Mouse (Mus musculus): Measurements from ENCODE around the gene Atr. TPM values are rescaled to one million over a fixed set of nuclear protein-coding genes. Genes with fewer than 3 reads are reported as not detected.

The Atr gene
- total and polyA plus RNA-seq, 3 experiments: 2.0 to 7.5 (median 7.2) TPM

DNA sequence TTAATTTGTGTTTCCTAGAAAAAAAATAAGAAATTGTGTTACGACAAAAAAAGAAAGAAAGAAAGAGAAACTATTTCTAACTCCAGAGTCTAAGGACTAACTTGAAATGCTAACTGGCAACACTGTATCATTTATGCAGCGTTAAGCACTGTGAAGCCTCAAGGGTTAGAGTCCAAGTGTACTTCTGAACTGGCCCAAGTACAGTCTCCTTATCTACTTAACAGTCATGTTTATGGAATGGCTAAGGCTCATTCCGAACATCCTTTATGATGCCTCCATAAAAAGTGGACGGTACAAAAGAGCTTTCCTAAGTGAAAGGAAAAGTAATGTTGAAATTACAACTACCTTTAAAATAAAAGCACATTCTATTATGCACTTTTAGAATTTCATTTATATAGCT, 41.7 kb upstream of the Atr start:
- Histone ChIP-seq H3K9ac (ENCODE audit: low read depth, low read length) (no peak overlapping the region), H3K27me3 (ENCODE audit: control insufficient read depth, insufficient read depth, low read length) (no peaks in the 10 kb centered on the region), H3K27ac (no peak overlapping the region), H3K36me3 (ENCODE audit: control insufficient read depth, insufficient read depth, low read length) (no peaks in the 10 kb centered on the region), H3K4me3 (no peak overlapping the region), H3K4me1 (ENCODE audit: control insufficient read depth, insufficient read depth, low read length) (no peaks in the 10 kb centered on the region), H3K79me2 (replicated peaks; ENCODE audit: control insufficient read depth, insufficient read depth, low read length) (no peaks in the 10 kb centered on the region)
- intact Hi-C loops (cut with DNase I): no loop called here
- no peak for TF ChIP-seq POLR2A (IDR thresholded peaks at IDR 0.05; ENCODE audit: insufficient read depth, low read depth, low read length)
- TF ChIP-seq EP300 (IDR thresholded peaks at IDR 0.05; ENCODE audit: insufficient read depth, low read depth, low read length): no peak
- no peak for DNase-seq
- WGBS: 53% methylated on average over 4 of the region's 4 CpGs

DNA sequence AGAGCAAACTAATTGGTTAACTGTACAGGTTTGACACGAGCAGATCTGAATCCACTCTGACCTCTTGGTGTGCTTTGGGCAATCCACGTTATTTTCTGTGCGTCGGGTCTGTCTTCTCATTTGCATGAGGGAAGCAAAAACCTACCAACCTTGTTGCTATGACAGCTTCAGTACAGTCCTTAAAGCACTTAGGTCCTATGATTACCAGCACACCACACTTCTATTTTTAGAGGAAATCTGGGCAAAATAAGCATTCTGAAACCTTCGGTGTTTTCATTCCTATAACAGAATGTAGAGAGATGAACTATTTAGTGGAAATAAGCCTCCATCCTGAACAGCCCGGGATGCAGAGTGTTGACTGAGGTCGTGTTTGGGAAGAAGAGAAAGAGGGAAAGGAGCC, 34.9 kb upstream of the Atr start:
- Histone ChIP-seq H3K4me3 (no peak overlapping the region), H3K4me1 (ENCODE audit: control insufficient read depth, insufficient read depth, low read length) (no peaks in the 10 kb centered on the region), H3K9ac (ENCODE audit: low read depth, low read length) (no peak overlapping the region), H3K27me3 (ENCODE audit: control insufficient read depth, insufficient read depth, low read length) (no peaks in the 10 kb centered on the region), H3K36me3 (ENCODE audit: control insufficient read depth, insufficient read depth, low read length) (no peaks in the 10 kb centered on the region), H3K79me2 (replicated peaks; ENCODE audit: control insufficient read depth, insufficient read depth, low read length) (no peaks in the 10 kb centered on the region), H3K27ac (no peak overlapping the region)
- intact Hi-C loops (cut with DNase I): no loop called here
- TF ChIP-seq POLR2A (IDR thresholded peaks at IDR 0.05; ENCODE audit: insufficient read depth, low read depth, low read length) (no peak), CTCF (IDR thresholded peaks at IDR 0.05) (no peak)
- DNase-seq: no peak
- 67% methylated on average over 7 of the region's 7 CpGs for WGBS

- Histone ChIP-seq H3K27me3 (ENCODE audit: control insufficient read depth, insufficient read depth, low read length) (no peaks in the 10 kb centered on the region), H3K79me2 (replicated peaks; ENCODE audit: control insufficient read depth, insufficient read depth, low read length) (no peaks in the 10 kb centered on the region), H3K4me1 (ENCODE audit: control insufficient read depth, insufficient read depth, low read length) (no peaks in the 10 kb centered on the region), H3K9ac (ENCODE audit: low read depth, low read length) (no peak overlapping the region), H3K27ac (no peak overlapping the region), H3K4me3 (no peak overlapping the region), H3K36me3 (ENCODE audit: control insufficient read depth, insufficient read depth, low read length) (no peaks in the 10 kb centered on the region)
- no peak for DNase-seq
- TF ChIP-seq EP300 (IDR thresholded peaks at IDR 0.05; ENCODE audit: insufficient read depth, low read depth, low read length) (no peak), CTCF (IDR thresholded peaks at IDR 0.05) (no peak), POLR2A (IDR thresholded peaks at IDR 0.05; ENCODE audit: insufficient read depth, low read depth, low read length) (no peak)
- WGBS: 93% methylated on average over 5 of the region's 5 CpGs
- intact Hi-C loops (cut with DNase I): no loop called here
These were observed 29.8 kb upstream of the Atr start for GRCm38 (mm10) chr9:95827565-95827964.

- H3K9ac ChIP-seq (ENCODE audit: low read depth, low read length): no peak overlapping the region
- no peaks in the 10 kb centered on the region for H3K4me1 ChIP-seq (ENCODE audit: control insufficient read depth, insufficient read depth, low read length)
- H3K36me3 ChIP-seq (ENCODE audit: control insufficient read depth, insufficient read depth, low read length): no peaks in the 10 kb centered on the region
- no peaks in the 10 kb centered on the region for H3K27me3 ChIP-seq (ENCODE audit: control insufficient read depth, insufficient read depth, low read length)
- intact Hi-C loops (cut with DNase I): no loop called here
- no peak overlapping the region for H3K4me3 ChIP-seq
- no peak overlapping the region for H3K27ac ChIP-seq
- WGBS: 84% methylated on average over 3 of the region's 3 CpGs
- no peak for DNase-seq
- no peaks in the 10 kb centered on the region for H3K79me2 ChIP-seq (replicated peaks; ENCODE audit: control insufficient read depth, insufficient read depth, low read length)
- no peak for TF ChIP-seq CTCF (IDR thresholded peaks at IDR 0.05)
- no peak for TF ChIP-seq POLR2A (IDR thresholded peaks at IDR 0.05; ENCODE audit: insufficient read depth, low read depth, low read length)
- no peak for TF ChIP-seq EP300 (IDR thresholded peaks at IDR 0.05; ENCODE audit: insufficient read depth, low read depth, low read length)
These were observed 24.6 kb upstream of the Atr start for GRCm38 (mm10) chr9:95832758-95833157.

DNA sequence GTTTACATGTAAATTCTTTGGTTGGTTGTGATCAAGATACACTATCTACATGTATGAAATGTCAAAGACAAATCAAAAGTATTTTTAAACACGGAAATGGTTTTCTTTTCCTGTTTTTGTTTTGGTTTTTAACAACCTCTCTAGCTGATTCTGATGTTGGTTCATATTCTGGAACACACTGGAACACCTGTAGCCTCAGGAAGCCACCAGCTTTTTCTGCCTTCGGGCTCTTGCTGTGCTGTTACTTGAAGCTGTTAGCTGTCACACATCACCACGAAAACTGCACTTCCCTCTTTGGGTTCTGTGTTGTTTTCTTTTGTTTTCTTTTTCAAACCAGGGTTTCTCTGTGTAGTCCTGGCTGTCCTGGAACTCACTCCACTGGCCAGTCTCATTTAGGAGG, 22.6 kb upstream of the Atr start:
- no peak for DNase-seq
- H3K9ac ChIP-seq (ENCODE audit: low read depth, low read length): no peak overlapping the region
- intact Hi-C loops (cut with DNase I): no loop called here
- no peaks in the 10 kb centered on the region for H3K36me3 ChIP-seq (ENCODE audit: control insufficient read depth, insufficient read depth, low read length)
- H3K4me3 ChIP-seq: no peak overlapping the region
- no peak overlapping the region for H3K27ac ChIP-seq
- no peaks in the 10 kb centered on the region for H3K27me3 ChIP-seq (ENCODE audit: control insufficient read depth, insufficient read depth, low read length)
- no peaks in the 10 kb centered on the region for H3K79me2 ChIP-seq (replicated peaks; ENCODE audit: control insufficient read depth, insufficient read depth, low read length)
- TF ChIP-seq CTCF (IDR thresholded peaks at IDR 0.05) (no peak), EP300 (IDR thresholded peaks at IDR 0.05; ENCODE audit: insufficient read depth, low read depth, low read length) (no peak), POLR2A (IDR thresholded peaks at IDR 0.05; ENCODE audit: insufficient read depth, low read depth, low read length) (no peak)
- 38% methylated on average over 3 of the region's 3 CpGs for WGBS
- H3K4me1 ChIP-seq (ENCODE audit: control insufficient read depth, insufficient read depth, low read length): no peaks in the 10 kb centered on the region

DNA sequence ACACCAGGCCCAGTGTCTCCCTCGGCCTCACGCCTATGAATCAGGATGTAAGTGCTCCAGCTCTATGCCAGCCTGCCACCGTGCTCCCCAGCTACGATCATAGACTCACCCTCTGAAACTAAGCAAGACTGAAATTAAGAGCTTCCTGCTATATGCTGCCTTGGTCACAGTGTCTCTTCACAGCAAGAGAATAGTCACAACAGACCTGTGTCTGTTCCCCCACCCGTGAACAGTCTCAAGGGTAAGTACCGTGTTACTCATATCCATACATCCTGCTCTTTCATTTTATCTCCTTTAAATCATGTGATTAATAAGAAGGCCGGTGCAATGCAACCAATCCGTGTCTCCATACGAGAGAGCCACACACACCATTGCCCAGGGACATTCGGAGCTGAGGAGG, 21.7 kb upstream of the Atr start:
- H3K27me3 ChIP-seq (ENCODE audit: control insufficient read depth, insufficient read depth, low read length): no peaks in the 10 kb centered on the region
- no peak overlapping the region for H3K9ac ChIP-seq (ENCODE audit: low read depth, low read length)
- 90% methylated on average over 10 of the region's 10 CpGs for WGBS
- no peak for DNase-seq
- no peak overlapping the region for H3K27ac ChIP-seq
- H3K79me2 ChIP-seq (replicated peaks; ENCODE audit: control insufficient read depth, insufficient read depth, low read length): no peaks in the 10 kb centered on the region
- H3K4me1 ChIP-seq (ENCODE audit: control insufficient read depth, insufficient read depth, low read length): no peaks in the 10 kb centered on the region
- intact Hi-C loops (cut with DNase I): no loop called here
- no peak overlapping the region for H3K4me3 ChIP-seq
- H3K36me3 ChIP-seq (ENCODE audit: control insufficient read depth, insufficient read depth, low read length): no peaks in the 10 kb centered on the region
- no peak for TF ChIP-seq CTCF (IDR thresholded peaks at IDR 0.05)

DNA sequence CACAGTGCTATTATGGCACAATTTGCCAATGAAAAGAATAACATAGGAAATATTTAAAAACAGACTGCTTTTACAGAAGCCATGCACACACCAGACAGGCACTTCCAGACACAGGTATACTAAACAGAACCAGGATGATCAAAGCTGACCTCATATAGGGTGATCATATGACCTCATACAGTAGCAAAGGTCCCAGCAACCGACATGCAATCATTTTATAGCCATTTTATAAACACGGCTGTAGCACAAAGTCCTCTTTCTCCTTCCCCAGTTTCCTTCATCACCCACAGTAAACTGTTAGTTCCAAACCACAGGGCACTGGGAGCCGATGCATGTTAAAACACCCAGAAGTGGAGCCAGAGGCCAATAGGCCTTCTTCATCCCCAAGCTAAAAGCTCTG, 18.0 kb upstream of the Atr start:
- no peaks in the 10 kb centered on the region for H3K79me2 ChIP-seq (replicated peaks; ENCODE audit: control insufficient read depth, insufficient read depth, low read length)
- H3K9ac ChIP-seq (ENCODE audit: low read depth, low read length): no peak overlapping the region
- H3K27ac ChIP-seq: no peak overlapping the region
- intact Hi-C loops (cut with DNase I): no loop called here
- TF ChIP-seq POLR2A (IDR thresholded peaks at IDR 0.05; ENCODE audit: insufficient read depth, low read depth, low read length) (no peak), CTCF (IDR thresholded peaks at IDR 0.05) (no peak), EP300 (IDR thresholded peaks at IDR 0.05; ENCODE audit: insufficient read depth, low read depth, low read length) (no peak)
- H3K4me3 ChIP-seq: no peak overlapping the region
- no peaks in the 10 kb centered on the region for H3K4me1 ChIP-seq (ENCODE audit: control insufficient read depth, insufficient read depth, low read length)
- no peaks in the 10 kb centered on the region; the same call in 1 of the 2 replicates for H3K27me3 ChIP-seq (ENCODE audit: control insufficient read depth, insufficient read depth, low read length)
- no peak for DNase-seq
- WGBS: 84% methylated on average over 3 of the region's 3 CpGs
- H3K36me3 ChIP-seq (ENCODE audit: control insufficient read depth, insufficient read depth, low read length): no peaks in the 10 kb centered on the region

Data from heart, adult 2 months (tissue).